Mouse (Mus musculus) MEL (cell line): ENCODE results near the gene Etv5. TPM values are rescaled to one million over a fixed set of nuclear protein-coding genes. Genes with fewer than 3 reads are reported as not detected.

Experiments used
- DNase-seq: peaks from one replicate; pipeline ENCODE4 v3.0.0; 2011; ENCODE audit warnings: low read depth, low spot score
- H3K27ac ChIP-seq: 2 replicates; pipeline ENCODE4 v1.5.1; 2012; ENCODE audit warnings: low read depth, mild to moderate bottlenecking, control low read depth, low read length, moderate library complexity; ENCODE audit not compliant: control insufficient read depth
- H3K27me3 ChIP-seq, 2 experiments: fragments of 150-350 bp in 1 of 2; sonication (generic) in 1 of 2; 2 replicates each; pipeline ENCODE4 v1.6.1; 2012; ENCODE audit warnings: low read length in 2 of 2, mild to moderate bottlenecking in 2 of 2, improper control_type of control experiment in 1 of 2, moderate library complexity in 1 of 2; ENCODE audit not compliant: insufficient read depth in 2 of 2, control insufficient read depth in 1 of 2
- H3K36me3 ChIP-seq, 2 experiments: 2 replicates each; pipeline ENCODE4 v1.6.1; 2012 to 2014; ENCODE audit warnings: low read length in 2 of 2, improper control_type of control experiment in 1 of 2, inconsistent platforms in 1 of 2, mild to moderate bottlenecking in 1 of 2; ENCODE audit not compliant: insufficient read depth in 2 of 2, control insufficient read depth in 1 of 2
- H3K4me1 ChIP-seq, 2 experiments: fragments of 150-350 bp in 1 of 2; sonication (generic) in 1 of 2; 2 replicates each; pipeline ENCODE4 v1.6.1; 2012; ENCODE audit warnings: low read length in 2 of 2, improper control_type of control experiment in 1 of 2, mild to moderate bottlenecking in 1 of 2; ENCODE audit not compliant: insufficient read depth in 2 of 2, control insufficient read depth in 1 of 2
- H3K4me3 ChIP-seq, 2 experiments: fragments of 150-350 bp in 1 of 2; sonication (generic) in 1 of 2; 2 replicates each; pipeline ENCODE4 v1.5.1; 2012; ENCODE audit warnings: low read depth in 2 of 2, low read length in 2 of 2, mild to moderate bottlenecking in 2 of 2, moderate library complexity in 2 of 2, control low read depth in 1 of 2, improper control_type of control experiment in 1 of 2; ENCODE audit not compliant: control insufficient read depth in 1 of 2, insufficient read depth in 1 of 2
- H3K79me2 ChIP-seq: 2 replicates; pipeline ENCODE4 v1.6.1; 2012; ENCODE audit warnings: mild to moderate bottlenecking, low read length, moderate library complexity; ENCODE audit not compliant: control insufficient read depth, poor library complexity, insufficient read depth
- H3K9ac ChIP-seq: 2 replicates; pipeline ENCODE4 v1.6.1; 2012; ENCODE audit warnings: low read depth, mild to moderate bottlenecking, control low read depth, low read length, moderate library complexity; ENCODE audit not compliant: control insufficient read depth, poor library complexity, severe bottlenecking
- H3K9me3 ChIP-seq: fragments of 150-350 bp; sonication (generic); replicated peaks from 2 replicates; pipeline ENCODE4 v1.6.1; 2012; ENCODE audit warnings: mild to moderate bottlenecking, low read length, improper control_type of control experiment, moderate library complexity; ENCODE audit not compliant: insufficient read depth
- BHLHE40 ChIP-seq: IDR thresholded peaks from 2 replicates; pipeline ENCODE4 v1.6.1; 2012; ENCODE audit warnings: low read depth, mild to moderate bottlenecking, inconsistent platforms, low read length, improper control_type of control experiment, borderline replicate concordance
- CHD1 ChIP-seq: IDR thresholded peaks from 2 replicates; pipeline ENCODE4 v1.6.1; 2012; ENCODE audit warnings: low read depth, mild to moderate bottlenecking, inconsistent platforms, low read length, improper control_type of control experiment
- E2F4 ChIP-seq: IDR thresholded peaks from 2 replicates; pipeline ENCODE4 v1.6.1; 2011; ENCODE audit warnings: low read depth, low read length, improper control_type of control experiment, borderline replicate concordance
- ELF1 ChIP-seq: IDR thresholded peaks from 2 replicates; pipeline ENCODE4 v1.6.1; 2014; ENCODE audit warnings: low read depth, mild to moderate bottlenecking, inconsistent platforms, low read length, improper control_type of control experiment, moderate library complexity
- EP300 ChIP-seq, 2 experiments: IDR thresholded peaks; 2 replicates each; pipeline ENCODE4 v1.6.1; 2011; ENCODE audit warnings: improper control_type of control experiment in 2 of 2, low read length in 2 of 2, low read depth in 1 of 2, mild to moderate bottlenecking in 1 of 2
- ETS1 ChIP-seq: IDR thresholded peaks from 2 replicates; pipeline ENCODE4 v1.6.1; 2012; ENCODE audit warnings: low read depth, mild to moderate bottlenecking, inconsistent platforms, low read length, improper control_type of control experiment, moderate library complexity
- GABPA ChIP-seq: IDR thresholded peaks from 2 replicates; pipeline ENCODE4 v1.6.1; 2012; ENCODE audit warnings: low read depth, mild to moderate bottlenecking, inconsistent platforms, low read length, improper control_type of control experiment, moderate library complexity
- GATA1 ChIP-seq: IDR thresholded peaks from 2 replicates; pipeline ENCODE4 v1.6.1; 2011; ENCODE audit warnings: low read depth, low read length, improper control_type of control experiment
- JUND ChIP-seq: IDR thresholded peaks from 2 replicates; pipeline ENCODE4 v1.6.1; 2011; ENCODE audit warnings: low read depth, mild to moderate bottlenecking, improper control_type of control experiment, low read length
- MAFK ChIP-seq: IDR thresholded peaks from 2 replicates; pipeline ENCODE4 v1.6.1; 2011; ENCODE audit warnings: low read depth, mild to moderate bottlenecking, low read length, improper control_type of control experiment, borderline replicate concordance
- MAX ChIP-seq: IDR thresholded peaks from 2 replicates; pipeline ENCODE4 v1.6.1; 2011; ENCODE audit warnings: low read length, improper control_type of control experiment
- MXI1 ChIP-seq: IDR thresholded peaks from 2 replicates; pipeline ENCODE4 v1.6.1; 2011; ENCODE audit warnings: mild to moderate bottlenecking, low read depth, low read length, improper control_type of control experiment
- MYB ChIP-seq: IDR thresholded peaks from 2 replicates; pipeline ENCODE4 v1.6.1; 2011; ENCODE audit warnings: mild to moderate bottlenecking, low read depth, low read length, improper control_type of control experiment
- MYC ChIP-seq: IDR thresholded peaks from 2 replicates; pipeline ENCODE4 v1.6.1; 2011; ENCODE audit warnings: low read depth, mild to moderate bottlenecking, low read length, improper control_type of control experiment, moderate library complexity
- POLR2A ChIP-seq, 2 experiments: IDR thresholded peaks; 2 replicates each; pipeline ENCODE4 v1.6.1; 2011 to 2012; ENCODE audit warnings: low read length in 2 of 2, mild to moderate bottlenecking in 2 of 2, control low read depth in 1 of 2, improper control_type of control experiment in 1 of 2, low read depth in 1 of 2, moderate library complexity in 1 of 2; ENCODE audit not compliant: control insufficient read depth in 1 of 2, insufficient read depth in 1 of 2, poor library complexity in 1 of 2
- RCOR1 ChIP-seq: IDR thresholded peaks from 2 replicates; pipeline ENCODE4 v1.6.1; 2012; ENCODE audit warnings: low read depth, mild to moderate bottlenecking, inconsistent platforms, low read length, improper control_type of control experiment
- SIN3A ChIP-seq: IDR thresholded peaks from 2 replicates; pipeline ENCODE4 v1.6.1; 2012; ENCODE audit warnings: low read length, improper control_type of control experiment, inconsistent platforms
- TAL1 ChIP-seq: IDR thresholded peaks from 2 replicates; pipeline ENCODE4 v1.6.1; 2012; ENCODE audit warnings: mild to moderate bottlenecking, inconsistent platforms, low read length, moderate library complexity, mixed read lengths
- TBP ChIP-seq: IDR thresholded peaks from 2 replicates; pipeline ENCODE4 v1.8.0; 2011; ENCODE audit warnings: low read depth, low read length, improper control_type of control experiment
- TCF12 ChIP-seq: IDR thresholded peaks from 2 replicates; pipeline ENCODE4 v1.6.1; 2014; ENCODE audit warnings: low read depth, mild to moderate bottlenecking, inconsistent platforms, low read length, improper control_type of control experiment, moderate library complexity
- USF1 ChIP-seq: IDR thresholded peaks from 2 replicates; pipeline ENCODE4 v1.6.1; 2014; ENCODE audit warnings: low read depth, mild to moderate bottlenecking, inconsistent platforms, low read length, improper control_type of control experiment, moderate library complexity
- ZC3H11A ChIP-seq: IDR thresholded peaks from 2 replicates; pipeline ENCODE4 v1.6.1; 2012; ENCODE audit warnings: low read depth, mild to moderate bottlenecking, inconsistent platforms, low read length, improper control_type of control experiment
- ZMIZ1 ChIP-seq: IDR thresholded peaks from 2 replicates; pipeline ENCODE4 v1.6.1; 2012; ENCODE audit warnings: low read depth, mild to moderate bottlenecking, inconsistent platforms, low read length, improper control_type of control experiment, moderate library complexity
- ZNF384 ChIP-seq: IDR thresholded peaks from 2 replicates; pipeline ENCODE4 v1.6.1; 2012; ENCODE audit warnings: low read depth, mild to moderate bottlenecking, inconsistent platforms, low read length, improper control_type of control experiment
- polyA plus RNA-seq, 2 experiments: library from polyadenylated mRNA; stranded (reverse) in 1 of 2; unstranded in 1 of 2; fragments of >175 nt in 1 of 2; fragments of >200 nt in 1 of 2; gene quantifications; 2 replicates each; pipeline versions ENCODE4 v1.2.1 to v1.2.4; 2012; ENCODE audit warnings: low replicate concordance in 2 of 2, low read depth in 1 of 2; ENCODE audit not compliant: insufficient read length in 2 of 2, insufficient read depth in 1 of 2, missing spikeins in 1 of 2
- total RNA-seq: library from RNA; depleted of rRNA; stranded (reverse); fragments of 300-350 nt; gene quantifications from 2 replicates; pipeline ENCODE4 v1.2.3, GENCODE M21; 2012

Etv5 gene
- total and polyA plus RNA-seq, 3 experiments: 8.2 to 18.3 TPM; not detected in 1

DNA sequence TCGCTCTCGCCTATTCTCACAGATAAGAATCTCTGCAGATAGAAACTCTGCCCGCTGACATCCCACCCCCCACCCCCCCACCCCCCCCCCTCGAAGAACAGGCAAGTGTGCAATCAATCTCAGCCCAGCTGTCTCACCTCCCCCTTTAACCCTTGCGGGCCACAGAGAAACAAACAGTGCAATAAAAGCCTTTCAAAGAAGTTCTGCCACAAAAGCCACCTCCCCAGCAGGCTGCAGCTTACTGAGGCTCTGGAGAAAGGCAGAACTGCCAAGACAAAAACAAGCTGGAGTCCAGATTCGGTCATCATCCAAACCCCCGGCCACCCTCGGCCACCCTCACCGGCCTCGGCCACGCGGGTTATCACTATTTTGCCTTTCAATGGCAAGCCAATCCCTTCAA is 5.6 kb downstream of the Etv5 start:
- Histone ChIP-seq H3K79me2 (peaks cover 3% of the 10 kb centered on the region), H3K9me3 (no peaks in the 10 kb centered on the region)
- no peak for TF ChIP-seq POLR2A (IDR thresholded peaks at IDR 0.05; ENCODE audit: control insufficient read depth in 1 of 2, insufficient read depth in 1 of 2, low read depth in 1 of 2, low read length in 2 of 2, poor library complexity in 1 of 2)
- TF ChIP-seq ZC3H11A: no peak
- no peak for TF ChIP-seq MYB
- no peak for TF ChIP-seq MXI1
- TF ChIP-seq SIN3A: no peak
- no peak for TF ChIP-seq BHLHE40
- no peak for TF ChIP-seq TAL1
- TF ChIP-seq CHD1: no peak
- no peak for TF ChIP-seq MAX
- TF ChIP-seq, all 39 proteins: peak for 0
- Histone ChIP-seq H3K4me3 (no peak overlapping the region), H3K36me3 (peaks cover 0 to 30% of the 10 kb centered on the region in 2 experiments; a peak in 2 of 4 replicates), H3K9ac (no peak overlapping the region), H3K27me3 (no peaks in the 10 kb centered on the region), H3K4me1 (peaks cover 4 to 12% of the 10 kb centered on the region in 2 experiments), H3K27ac (no peak overlapping the region)
- no peak for DNase-seq

DNA sequence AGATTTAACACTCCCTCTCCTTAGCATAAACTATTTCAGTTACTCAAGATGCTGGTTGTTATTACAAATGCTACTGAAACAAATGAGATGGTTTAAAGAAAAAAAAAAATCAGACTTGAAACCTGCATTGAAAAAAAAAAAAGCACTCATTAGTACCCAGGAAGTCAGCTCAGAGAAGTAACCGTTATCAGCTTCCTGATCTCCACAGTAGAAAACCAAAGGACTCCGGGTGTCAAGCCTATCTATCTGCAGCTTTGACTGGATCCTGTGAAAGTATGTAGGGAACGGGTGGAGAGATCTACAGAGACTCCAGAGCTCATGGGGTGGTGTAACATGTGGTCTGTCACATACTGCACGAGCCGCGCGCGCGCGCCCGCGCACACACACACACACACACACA is 7.7 kb downstream of the Etv5 start:
- peak; percentile 76 for DNase-seq
- Histone ChIP-seq H3K27me3 (no peaks in the 10 kb centered on the region), H3K4me1 (peaks cover 4 to 12% of the 10 kb centered on the region in 2 experiments), H3K9ac (no peak overlapping the region), H3K79me2 (no peaks in the 10 kb centered on the region), H3K9me3 (no peaks in the 10 kb centered on the region), H3K36me3 (peaks cover 0 to 23% of the 10 kb centered on the region in 2 experiments; a peak in 2 of 4 replicates), H3K27ac (peak overlapping the region; percentile 53), H3K4me3 (peak overlapping the region in 1 of 2 experiments; percentile 19; a peak in 2 of 4 replicates)
- TF ChIP-seq GABPA (no peak), E2F4 (no peak), ELF1 (peak; percentile 73), USF1 (no peak), SIN3A (0 out of 2 replicates have a peak, but pooled peaks have one; percentile 58), MXI1 (0 out of 2 replicates have a peak, but pooled peaks have one; percentile 23), TBP (no peak), MAFK (no peak), ZMIZ1 (no peak), JUND (no peak), MYC (no peak), EP300 (IDR thresholded peaks at IDR 0.05; ENCODE audit: low read depth in 1 of 2, low read length in 2 of 2) (peak; percentile 37 to 64; a peak in 3 of 4 replicates), GATA1 (peak; percentile 95), TCF12 (0 out of 2 replicates have a peak, but pooled peaks have one; percentile 8), ZNF384 (peak; percentile 98), RCOR1 (peak; percentile 65), ETS1 (0 out of 2 replicates have a peak, but pooled peaks have one; percentile 19)
